Mouse (Mus musculus) forebrain, embryonic 10.5 days (tissue): ENCODE data around the gene Trafd1. TPM values are rescaled to one million over a fixed set of nuclear protein-coding genes. Genes with fewer than 3 reads are reported as not detected.
"Not testable (repeated sequence)": the region's sequence is repeated elsewhere in the genome, so short reads cannot be mapped to it uniquely, and the experiment has no call there.

Source experiments
- DNase-seq: peaks from one replicate; pipeline ENCODE4 v3.0.0-alpha.2; 2017; ENCODE audit warnings: low spot score; ENCODE audit errors: extremely low spot score
- H3K27ac ChIP-seq: fragments of 300-500 bp; sonication (generic); 2 replicates; pipeline ENCODE4 v1.5.1; 2016; ENCODE audit warnings: mild to moderate bottlenecking
- H3K27me3 ChIP-seq: fragments of 300-500 bp; sonication (generic); 2 replicates; pipeline ENCODE4 v1.6.1; 2016; ENCODE audit warnings: mild to moderate bottlenecking; ENCODE audit not compliant: poor library complexity, severe bottlenecking
- H3K36me3 ChIP-seq: fragments of 300-500 bp; sonication (generic); replicated peaks from 2 replicates; pipeline ENCODE4 v1.6.1; 2016; ENCODE audit warnings: mild to moderate bottlenecking, moderate library complexity
- H3K4me1 ChIP-seq: fragments of 300-500 bp; sonication (generic); 2 replicates; pipeline ENCODE4 v1.6.1; 2016
- H3K4me3 ChIP-seq: fragments of 300-500 bp; sonication (generic); 2 replicates; pipeline ENCODE4 v1.5.1; 2016; ENCODE audit warnings: mild to moderate bottlenecking, moderate library complexity
- H3K9me3 ChIP-seq: fragments of 300-500 bp; sonication (generic); 2 replicates; pipeline ENCODE4 v1.6.1; 2016; ENCODE audit warnings: mild to moderate bottlenecking, moderate library complexity
- WGBS: fragments of 180-500 bp; shearing (Covaris S2); methylation state at CpG from one replicate; pipeline ENCODE4 v1.1.7; 2016; 5-methylcytosine and 5-hydroxymethylcytosine counted together
- polyA plus RNA-seq: library from polyadenylated mRNA; unstranded; fragments of >200 nt; fragmentation: Nextera tagmentation; extraction: Ambion mirVana; gene quantifications from 2 replicates; pipeline ENCODE4 v1.2.1, GENCODE M21; 2016

The Trafd1 gene
- polyA plus RNA-seq, 1 experiment from 2014 or later = 62.2 TPM

- Histone ChIP-seq H3K27me3 (no peaks in the 10 kb centered on the region), H3K9me3 (no peaks in the 10 kb centered on the region), H3K4me3 (no peak overlapping the region), H3K36me3 (peaks cover 82% of the 10 kb centered on the region), H3K4me1 (peaks cover 12% of the 10 kb centered on the region), H3K27ac (no peak overlapping the region)
- DNase-seq = no peak
- WGBS = 89% methylated on average over 6 of the region's 6 CpGs
These were observed 48.7 kb downstream of the Trafd1 start for GRCm38 (mm10) chr5:121336776-121337175.

GRCm38 (mm10) chr5:121336009-121336408 lies 49.4 kb downstream of the Trafd1 start:
- no peaks in the 10 kb centered on the region for H3K9me3 ChIP-seq
- no peak overlapping the region for H3K4me3 ChIP-seq
- WGBS = 91% methylated on average over 3 of the region's 3 CpGs
- H3K27ac ChIP-seq = no peak overlapping the region
- H3K4me1 ChIP-seq = peaks cover 8% of the 10 kb centered on the region
- H3K36me3 ChIP-seq = peaks cover 88% of the 10 kb centered on the region
- DNase-seq = no peak
- no peaks in the 10 kb centered on the region for H3K27me3 ChIP-seq

GRCm38 (mm10) chr5:121335426-121335825 lies 50.0 kb downstream of the Trafd1 start:
- H3K27ac ChIP-seq = no peak overlapping the region
- peaks cover 2% of the 10 kb centered on the region; the same call in 1 of the 2 replicates for H3K4me1 ChIP-seq
- H3K27me3 ChIP-seq = no peaks in the 10 kb centered on the region
- 88% methylated on average over 4 of the region's 4 CpGs for WGBS
- no peak for DNase-seq
- peaks cover 91% of the 10 kb centered on the region for H3K36me3 ChIP-seq
- H3K4me3 ChIP-seq = no peak overlapping the region
- no peaks in the 10 kb centered on the region for H3K9me3 ChIP-seq

GRCm38 (mm10) chr5:121334454-121334853 lies 51.0 kb downstream of the Trafd1 start:
- H3K4me1 ChIP-seq = no peaks in the 10 kb centered on the region
- 93% methylated on average over 5 of the region's 5 CpGs for WGBS
- H3K9me3 ChIP-seq = no peaks in the 10 kb centered on the region
- DNase-seq = no peak
- H3K36me3 ChIP-seq = peaks cover 88% of the 10 kb centered on the region
- no peak overlapping the region for H3K27ac ChIP-seq
- H3K4me3 ChIP-seq = no peak overlapping the region
- no peaks in the 10 kb centered on the region for H3K27me3 ChIP-seq

GRCm38 (mm10) chr5:121333976-121334375 lies 51.5 kb downstream of the Trafd1 start:
- WGBS = 92% methylated on average over 9 of the region's 9 CpGs
- peaks cover 88% of the 10 kb centered on the region for H3K36me3 ChIP-seq
- DNase-seq = no peak
- no peaks in the 10 kb centered on the region for H3K4me1 ChIP-seq
- no peaks in the 10 kb centered on the region for H3K9me3 ChIP-seq
- H3K27me3 ChIP-seq = no peaks in the 10 kb centered on the region
- no peak overlapping the region for H3K27ac ChIP-seq
- H3K4me3 ChIP-seq = no peak overlapping the region

GRCm38 (mm10) chr5:121331731-121332130 lies 53.7 kb downstream of the Trafd1 start:
- Histone ChIP-seq H3K9me3 (no peaks in the 10 kb centered on the region), H3K4me3 (no peak overlapping the region), H3K4me1 (no peaks in the 10 kb centered on the region), H3K27ac (no peak overlapping the region), H3K27me3 (no peaks in the 10 kb centered on the region), H3K36me3 (peaks cover 84% of the 10 kb centered on the region)
- no peak for DNase-seq
- 96% methylated on average over 10 of the region's 10 CpGs for WGBS

- DNase-seq, H3K27me3 ChIP-seq, H3K9me3 ChIP-seq, H3K4me1 ChIP-seq: not testable (repeated sequence)
- Histone ChIP-seq H3K27ac (peak overlapping the region; percentile 79), H3K4me3 (peak overlapping the region; percentile 36), H3K36me3 (peaks cover 90% of the 10 kb centered on the region)
- 73% methylated on average over 14 of the region's 19 CpGs for WGBS
These were observed 55.1 kb downstream of the Trafd1 start for GRCm38 (mm10) chr5:121330154-121330816.

GRCm38 (mm10) chr5:121329333-121330058 lies 55.9 kb downstream of the Trafd1 start:
- WGBS = 88% methylated on average over 11 of the region's 11 CpGs
- Histone ChIP-seq H3K9me3 (no peaks in the 10 kb centered on the region), H3K27me3 (no peaks in the 10 kb centered on the region), H3K27ac (peak overlapping the region; percentile 46), H3K4me1 (no peaks in the 10 kb centered on the region), H3K4me3 (peak overlapping the region; percentile 36), H3K36me3 (peaks cover 90% of the 10 kb centered on the region)
- DNase-seq = no peak

- H3K27me3 ChIP-seq = no peaks in the 10 kb centered on the region
- H3K36me3 ChIP-seq = peaks cover 90% of the 10 kb centered on the region
- H3K27ac ChIP-seq = no peak overlapping the region
- H3K9me3 ChIP-seq = no peaks in the 10 kb centered on the region
- WGBS = 90% methylated on average over 14 of the region's 14 CpGs
- DNase-seq = no peak
- no peaks in the 10 kb centered on the region for H3K4me1 ChIP-seq
- H3K4me3 ChIP-seq = no peak overlapping the region
These were observed 59.2 kb downstream of the Trafd1 start for GRCm38 (mm10) chr5:121326079-121326805.

Other genes with a start within 250 kb of the Trafd1 start
- gene Ptpn11, start 194.2 kb downstream of the Trafd1 start, polyA plus RNA-seq = 25.1 TPM in 2 replicates
- 659 and 678 TPM in 2 replicates for gene Rpl6, start 181.2 kb downstream of the Trafd1 start, polyA plus RNA-seq
- gene Hectd4, start 165.4 kb downstream of the Trafd1 start, polyA plus RNA-seq = 3.5 and 5.1 TPM in 2 replicates
- 59.9 and 61.5 TPM in 2 replicates for gene Naa25, start 12.3 kb upstream of the Trafd1 start, polyA plus RNA-seq
- 1.00 and 1.0 TPM in 2 replicates for gene Tmem116, start 66.3 kb upstream of the Trafd1 start, polyA plus RNA-seq
- gene Erp29, start 66.9 kb upstream of the Trafd1 start, polyA plus RNA-seq = 131 and 140 TPM in 2 replicates
- not detected in 2 replicates for gene Adam1b, start 117.8 kb upstream of the Trafd1 start, polyA plus RNA-seq
- 1.1 TPM in 2 replicates for gene Adam1a, start 159.8 kb upstream of the Trafd1 start, polyA plus RNA-seq
- gene Gm42878, start 159.8 kb upstream of the Trafd1 start, polyA plus RNA-seq = not detected in 2 replicates
- 47.3 and 53.1 TPM in 2 replicates for gene Mapkapk5, start 160.3 kb upstream of the Trafd1 start, polyA plus RNA-seq
- gene Aldh2, start 208.2 kb upstream of the Trafd1 start, polyA plus RNA-seq = 125 TPM in 2 replicates
- 2.7 and 3.0 TPM in 2 replicates for gene Acad12, start 233.3 kb upstream of the Trafd1 start, polyA plus RNA-seq